Mouse (Mus musculus): Measurements from ENCODE around the gene Galnt14. TPM values are rescaled to one million over a fixed set of nuclear protein-coding genes. Genes with fewer than 3 reads are reported as not detected.

The Galnt14 gene
- total RNA-seq, 4 experiments from 2014 or later: not detected

- peak; percentile 13 for DNase-seq (ENCODE audit: low spot score)
These were observed 137.8 kb downstream of the Galnt14 start for GRCm38 (mm10) chr17:73572440-73572839.

GRCm38 (mm10) chr17:73571961-73572360 lies 138.3 kb downstream of the Galnt14 start:
- no peak for DNase-seq (ENCODE audit: low spot score)

GRCm38 (mm10) chr17:73568204-73568603 lies 142.0 kb downstream of the Galnt14 start:
- no peak for DNase-seq (ENCODE audit: low spot score)

GRCm38 (mm10) chr17:73561149-73561548 lies 149.1 kb downstream of the Galnt14 start:
- no peak for DNase-seq (ENCODE audit: low spot score)

GRCm38 (mm10) chr17:73560208-73560784 lies 150.0 kb downstream of the Galnt14 start:
- no peak for DNase-seq (ENCODE audit: low spot score)

- DNase-seq (ENCODE audit: low spot score): no peak
These were observed 150.8 kb downstream of the Galnt14 start for GRCm38 (mm10) chr17:73559498-73559897.

GRCm38 (mm10) chr17:73557101-73557500 lies 153.2 kb downstream of the Galnt14 start:
- peak; percentile 16 for DNase-seq (ENCODE audit: low spot score)

- DNase-seq (ENCODE audit: low spot score): no peak
These were observed 153.8 kb downstream of the Galnt14 start for GRCm38 (mm10) chr17:73556436-73556835.

- no peak for DNase-seq (ENCODE audit: low spot score)
These were observed 155.6 kb downstream of the Galnt14 start for GRCm38 (mm10) chr17:73554668-73555067.

GRCm38 (mm10) chr17:73548783-73549566 lies 161.3 kb downstream of the Galnt14 start:
- no peak for DNase-seq (ENCODE audit: low spot score)

- no peak for DNase-seq (ENCODE audit: low spot score)
These were observed 162.1 kb downstream of the Galnt14 start for GRCm38 (mm10) chr17:73548119-73548518.

GRCm38 (mm10) chr17:73547483-73547882 lies 162.8 kb downstream of the Galnt14 start:
- no peak for DNase-seq (ENCODE audit: low spot score)

GRCm38 (mm10) chr17:73541911-73542310 lies 168.3 kb downstream of the Galnt14 start:
- DNase-seq (ENCODE audit: low spot score): no peak

GRCm38 (mm10) chr17:73541233-73541570 lies 169.1 kb downstream of the Galnt14 start:
- DNase-seq (ENCODE audit: low spot score): no peak

- no peak for DNase-seq (ENCODE audit: low spot score)
These were observed 169.6 kb downstream of the Galnt14 start for GRCm38 (mm10) chr17:73540409-73541232.

- no peak for DNase-seq (ENCODE audit: low spot score)
These were observed 178.4 kb downstream of the Galnt14 start for GRCm38 (mm10) chr17:73531896-73532295.

- no peak for DNase-seq (ENCODE audit: low spot score)
These were observed 188.1 kb downstream of the Galnt14 start for GRCm38 (mm10) chr17:73522169-73522568.

GRCm38 (mm10) chr17:73519350-73519749 lies 190.9 kb downstream of the Galnt14 start:
- no peak for DNase-seq (ENCODE audit: low spot score)

GRCm38 (mm10) chr17:73518359-73518758 lies 191.9 kb downstream of the Galnt14 start:
- no peak for DNase-seq (ENCODE audit: low spot score)

GRCm38 (mm10) chr17:73515506-73515905 lies 194.7 kb downstream of the Galnt14 start:
- DNase-seq (ENCODE audit: low spot score): no peak

- DNase-seq (ENCODE audit: low spot score): no peak
These were observed 195.4 kb downstream of the Galnt14 start for GRCm38 (mm10) chr17:73514862-73515261.

- DNase-seq (ENCODE audit: low spot score): no peak
These were observed 196.0 kb downstream of the Galnt14 start for GRCm38 (mm10) chr17:73514258-73514657.
